Mouse (Mus musculus): Measurements from ENCODE around the gene 6330403K07Rik. TPM values are rescaled to one million over a fixed set of nuclear protein-coding genes. Genes with fewer than 3 reads are reported as not detected.

The 6330403K07Rik gene
- polyA plus RNA-seq, 1 experiment from 2014 or later, result 336 TPM

GRCm38 (mm10) chr11:71019201-71020068, 13.9 kb downstream of the 6330403K07Rik start, which contains the start of the genes Mis12 and Derl2:
TSS of gene Mis12 (plus strand) at chr11:71019611.
TSS of gene Derl2 (minus strand) at chr11:71019841.
- ATAC-seq (peak; percentile 99), DNase-seq (ENCODE audit: low spot score) (peak; percentile 99)
- H3K4me3 ChIP-seq (ENCODE audit: low read depth, low read length), result peak within 1 kb of the TSS; percentile 70
- WGBS, result under 1% methylated on average over 70 of the region's 71 CpGs
- no peaks in the 10 kb centered on the region for H3K9me3 ChIP-seq (replicated peaks; ENCODE audit: control insufficient read depth, low read length)
- peaks cover 34% of the 10 kb centered on the region for H3K4me1 ChIP-seq (ENCODE audit: control insufficient read depth, insufficient read depth, low read length)
- peak within 1 kb of the TSS; percentile 82 for H3K4me2 ChIP-seq (ENCODE audit: low read length)
- peak within 1 kb of the TSS; percentile 82 for H3K27ac ChIP-seq (ENCODE audit: low read depth, low read length)
- H3K27me3 ChIP-seq (replicated peaks; ENCODE audit: control insufficient read depth, insufficient read depth, low read length), result no peaks in the 10 kb centered on the region
- peak within 1 kb of the TSS; percentile 81 for H3K9ac ChIP-seq (ENCODE audit: low read length)
- peaks cover 7% of the 10 kb centered on the region; the same call in 1 of the 2 replicates for H3K36me3 ChIP-seq (ENCODE audit: control insufficient read depth, insufficient read depth, low read length)

DNA sequence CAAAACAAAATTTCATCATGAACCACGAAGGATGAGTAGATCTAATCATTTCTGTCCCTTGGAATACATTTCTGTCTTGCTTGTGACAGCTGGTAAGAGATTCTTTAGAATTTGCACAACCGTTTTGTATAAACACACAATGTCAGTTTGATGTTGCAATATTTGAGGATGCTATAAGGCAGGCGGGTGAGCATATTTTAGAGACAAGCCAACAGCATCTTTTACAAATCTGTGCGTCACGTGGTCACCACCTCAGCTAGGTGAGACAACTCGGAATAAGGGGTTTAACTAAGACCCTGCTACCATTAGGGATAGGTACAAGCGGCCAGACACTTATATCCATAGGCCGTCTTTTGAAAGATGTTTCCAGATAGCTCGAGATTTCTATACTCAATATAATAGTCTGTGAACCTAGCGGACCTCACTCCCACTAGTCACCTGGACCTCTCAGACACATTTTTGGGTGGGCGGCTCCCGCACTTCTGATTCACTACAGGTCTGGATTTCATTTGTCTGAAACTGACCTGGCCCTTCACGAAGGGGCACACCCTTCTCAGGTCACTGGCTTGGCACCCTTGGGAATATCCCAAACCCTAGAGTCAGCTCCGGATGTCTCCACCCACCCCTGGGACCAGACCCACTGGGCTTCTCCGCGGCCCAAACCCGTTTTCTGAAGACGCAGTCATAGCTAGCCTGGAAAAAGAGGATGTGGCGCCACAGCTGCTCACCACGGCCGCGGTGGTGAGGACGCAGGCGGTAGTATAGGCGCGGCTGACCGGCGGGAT, 14.7 kb downstream of the 6330403K07Rik start:
- Histone ChIP-seq H3K4me3 (ENCODE audit: low read depth, low read length) (peak overlapping the region; percentile 70), H3K9me3 (replicated peaks; ENCODE audit: control insufficient read depth, low read length) (no peaks in the 10 kb centered on the region), H3K4me2 (ENCODE audit: low read length) (peak overlapping the region; percentile 82), H3K4me1 (ENCODE audit: control insufficient read depth, insufficient read depth, low read length) (peaks cover 34% of the 10 kb centered on the region), H3K27me3 (replicated peaks; ENCODE audit: control insufficient read depth, insufficient read depth, low read length) (no peaks in the 10 kb centered on the region), H3K36me3 (ENCODE audit: control insufficient read depth, insufficient read depth, low read length) (peaks cover 10% of the 10 kb centered on the region), H3K27ac (ENCODE audit: low read depth, low read length) (peak overlapping the region; percentile 45), H3K9ac (ENCODE audit: low read length) (peak overlapping the region; percentile 79)
- 6% methylated on average over 28 of the region's 28 CpGs for WGBS
- ATAC-seq (peak; percentile 31; the same call in 1 of the 2 replicates), DNase-seq (ENCODE audit: low spot score) (no peak)

- DNase-seq (ENCODE audit: low spot score) (no peak), ATAC-seq (no peak)
- WGBS, result 88% methylated on average over 1 of the region's 1 CpGs
- Histone ChIP-seq H3K9me3 (replicated peaks; ENCODE audit: control insufficient read depth, low read length) (no peaks in the 10 kb centered on the region), H3K36me3 (ENCODE audit: control insufficient read depth, insufficient read depth, low read length) (peaks cover 20% of the 10 kb centered on the region), H3K27ac (ENCODE audit: low read depth, low read length) (no peak overlapping the region), H3K4me2 (ENCODE audit: low read length) (0 out of 2 replicates have a peak overlapping the region, but pooled peaks have one; percentile 5), H3K4me1 (ENCODE audit: control insufficient read depth, insufficient read depth, low read length) (peaks cover 27% of the 10 kb centered on the region), H3K27me3 (replicated peaks; ENCODE audit: control insufficient read depth, insufficient read depth, low read length) (no peaks in the 10 kb centered on the region), H3K4me3 (ENCODE audit: low read depth, low read length) (no peak overlapping the region), H3K9ac (ENCODE audit: low read length) (no peak overlapping the region)
These were observed 16.3 kb downstream of the 6330403K07Rik start for GRCm38 (mm10) chr11:71017051-71017450.

DNA sequence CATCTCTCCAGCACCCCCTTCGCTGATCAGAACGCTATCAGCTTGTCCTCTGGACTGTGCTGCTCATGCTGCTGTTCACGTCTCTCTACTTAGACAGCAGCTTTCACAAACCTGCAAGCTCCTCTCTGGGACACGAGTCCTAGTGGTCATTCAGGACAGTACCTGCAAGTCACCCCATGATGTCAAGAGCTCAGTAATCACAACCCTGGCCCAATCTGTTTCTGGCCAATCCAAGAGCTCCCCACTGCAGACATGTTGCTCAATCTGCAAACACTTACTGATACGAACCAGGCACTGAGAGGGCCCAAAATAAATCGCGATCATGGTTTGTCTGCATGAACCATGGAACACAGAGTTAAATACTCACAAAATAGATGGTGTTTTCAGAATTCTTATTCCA, 20.6 kb downstream of the 6330403K07Rik start:
- no peak overlapping the region for H3K27ac ChIP-seq (ENCODE audit: low read depth, low read length)
- WGBS, result 90% methylated on average over 7 of the region's 7 CpGs

GRCm38 (mm10) chr11:71008321-71008720, 25.0 kb downstream of the 6330403K07Rik start:
- H3K27me3 ChIP-seq (replicated peaks; ENCODE audit: control insufficient read depth, insufficient read depth, low read length), result no peaks in the 10 kb centered on the region
- 91% methylated on average over 3 of the region's 3 CpGs for WGBS
- DNase-seq (ENCODE audit: low spot score) (no peak), ATAC-seq (no peak)
- no peak overlapping the region for H3K4me2 ChIP-seq (ENCODE audit: low read length)
- no peak overlapping the region for H3K9ac ChIP-seq (ENCODE audit: low read length)
- H3K9me3 ChIP-seq (replicated peaks; ENCODE audit: control insufficient read depth, low read length), result no peaks in the 10 kb centered on the region
- H3K27ac ChIP-seq (ENCODE audit: low read depth, low read length), result no peak overlapping the region
- H3K4me1 ChIP-seq (ENCODE audit: control insufficient read depth, insufficient read depth, low read length), result peaks cover 2% of the 10 kb centered on the region
- H3K4me3 ChIP-seq (ENCODE audit: low read depth, low read length), result no peak overlapping the region
- H3K36me3 ChIP-seq (ENCODE audit: control insufficient read depth, insufficient read depth, low read length), result peaks cover 53% of the 10 kb centered on the region

More for the DNA sequence above, 20.6 kb downstream of the 6330403K07Rik start:
- no peak overlapping the region for H3K4me3 ChIP-seq (ENCODE audit: low read depth, low read length)
- no peak overlapping the region for H3K4me2 ChIP-seq (ENCODE audit: low read length)
- peaks cover 12% of the 10 kb centered on the region for H3K4me1 ChIP-seq (ENCODE audit: control insufficient read depth, insufficient read depth, low read length)
- ATAC-seq (no peak), DNase-seq (ENCODE audit: low spot score) (no peak)
- no peak overlapping the region for H3K9ac ChIP-seq (ENCODE audit: low read length)
- no peaks in the 10 kb centered on the region for H3K27me3 ChIP-seq (replicated peaks; ENCODE audit: control insufficient read depth, insufficient read depth, low read length)
- peaks cover 59% of the 10 kb centered on the region for H3K36me3 ChIP-seq (ENCODE audit: control insufficient read depth, insufficient read depth, low read length)
- H3K9me3 ChIP-seq (replicated peaks; ENCODE audit: control insufficient read depth, low read length), result no peaks in the 10 kb centered on the region

- peaks cover 50% of the 10 kb centered on the region for H3K36me3 ChIP-seq (ENCODE audit: control insufficient read depth, insufficient read depth, low read length)
- 93% methylated on average over 7 of the region's 7 CpGs for WGBS
- no peak overlapping the region for H3K27ac ChIP-seq (ENCODE audit: low read depth, low read length)
- no peaks in the 10 kb centered on the region for H3K9me3 ChIP-seq (replicated peaks; ENCODE audit: control insufficient read depth, low read length)
- no peak for ATAC-seq
- H3K4me3 ChIP-seq (ENCODE audit: low read depth, low read length), result no peak overlapping the region
- H3K4me1 ChIP-seq (ENCODE audit: control insufficient read depth, insufficient read depth, low read length), result peaks cover 7% of the 10 kb centered on the region
- no peak overlapping the region for H3K4me2 ChIP-seq (ENCODE audit: low read length)
- DNase-seq (ENCODE audit: low spot score), result no peak
- H3K9ac ChIP-seq (ENCODE audit: low read length), result no peak overlapping the region
- H3K27me3 ChIP-seq (replicated peaks; ENCODE audit: control insufficient read depth, insufficient read depth, low read length), result no peaks in the 10 kb centered on the region
These were observed 25.5 kb downstream of the 6330403K07Rik start for GRCm38 (mm10) chr11:71007831-71008230.

DNA sequence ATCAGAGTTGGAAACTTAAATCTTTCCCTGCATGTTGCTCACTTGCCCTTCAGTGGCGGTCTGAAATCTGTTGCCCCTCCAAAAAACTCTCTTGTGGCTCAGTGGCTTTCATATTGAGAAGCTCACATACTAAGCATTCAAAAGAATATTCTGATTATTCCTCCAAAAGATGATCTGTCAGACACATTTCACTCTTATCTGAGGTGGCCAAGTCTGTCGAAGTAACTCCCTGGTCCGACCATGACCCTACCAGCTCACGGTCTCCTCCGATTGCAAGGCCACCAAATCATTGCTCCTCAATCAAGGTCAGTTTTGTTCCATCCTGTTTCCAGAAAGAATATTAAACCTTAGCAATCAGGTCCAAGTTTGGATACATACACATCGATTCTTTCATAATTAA, 26.3 kb downstream of the 6330403K07Rik start:
- no peak overlapping the region for H3K4me2 ChIP-seq (ENCODE audit: low read length)
- peaks cover 10% of the 10 kb centered on the region for H3K4me1 ChIP-seq (ENCODE audit: control insufficient read depth, insufficient read depth, low read length)
- H3K9me3 ChIP-seq (replicated peaks; ENCODE audit: control insufficient read depth, low read length), result no peaks in the 10 kb centered on the region
- DNase-seq (ENCODE audit: low spot score) (no peak), ATAC-seq (no peak)
- H3K4me3 ChIP-seq (ENCODE audit: low read depth, low read length), result no peak overlapping the region
- no peak overlapping the region for H3K27ac ChIP-seq (ENCODE audit: low read depth, low read length)
- H3K9ac ChIP-seq (ENCODE audit: low read length), result no peak overlapping the region
- peaks cover 42% of the 10 kb centered on the region for H3K36me3 ChIP-seq (ENCODE audit: control insufficient read depth, insufficient read depth, low read length)
- WGBS, result 94% methylated on average over 6 of the region's 6 CpGs
- no peaks in the 10 kb centered on the region for H3K27me3 ChIP-seq (replicated peaks; ENCODE audit: control insufficient read depth, insufficient read depth, low read length)

GRCm38 (mm10) chr11:71005046-71005445, 28.3 kb downstream of the 6330403K07Rik start:
- H3K4me2 ChIP-seq (ENCODE audit: low read length), result peak overlapping the region; percentile 93
- no peak for ATAC-seq
- peaks cover 10% of the 10 kb centered on the region for H3K4me1 ChIP-seq (ENCODE audit: control insufficient read depth, insufficient read depth, low read length)
- WGBS, result 50% methylated on average over 5 of the region's 5 CpGs
- peak overlapping the region; percentile 91 for H3K4me3 ChIP-seq (ENCODE audit: low read depth, low read length)
- peaks cover 34% of the 10 kb centered on the region for H3K36me3 ChIP-seq (ENCODE audit: control insufficient read depth, insufficient read depth, low read length)
- H3K27ac ChIP-seq (ENCODE audit: low read depth, low read length), result no peak overlapping the region
- H3K9me3 ChIP-seq (replicated peaks; ENCODE audit: control insufficient read depth, low read length), result no peaks in the 10 kb centered on the region
- no peak for DNase-seq (ENCODE audit: low spot score)
- no peaks in the 10 kb centered on the region for H3K27me3 ChIP-seq (replicated peaks; ENCODE audit: control insufficient read depth, insufficient read depth, low read length)
- no peak overlapping the region; the same call in 1 of the 2 replicates for H3K9ac ChIP-seq (ENCODE audit: low read length)

Data from forebrain, embryonic 14.5 days (tissue).